Mouse (Mus musculus) MEL (cell line): ENCODE measurements around the gene Cdc25a. TPM values are rescaled to one million over a fixed set of nuclear protein-coding genes. Genes with fewer than 3 reads are reported as not detected.

Experiments used
- DNase-seq: peaks from one replicate; pipeline ENCODE4 v3.0.0; 2011; ENCODE audit warnings: low read depth, low spot score
- H3K27ac ChIP-seq: 2 replicates; pipeline ENCODE4 v1.5.1; 2012; ENCODE audit warnings: low read depth, mild to moderate bottlenecking, control low read depth, low read length, moderate library complexity; ENCODE audit not compliant: control insufficient read depth
- H3K27me3 ChIP-seq, 2 experiments: fragments of 150-350 bp in 1 of 2; sonication (generic) in 1 of 2; 2 replicates each; pipeline ENCODE4 v1.6.1; 2012; ENCODE audit warnings: low read length in 2 of 2, mild to moderate bottlenecking in 2 of 2, improper control_type of control experiment in 1 of 2, moderate library complexity in 1 of 2; ENCODE audit not compliant: insufficient read depth in 2 of 2, control insufficient read depth in 1 of 2
- H3K36me3 ChIP-seq, 2 experiments: 2 replicates each; pipeline ENCODE4 v1.6.1; 2012 to 2014; ENCODE audit warnings: low read length in 2 of 2, improper control_type of control experiment in 1 of 2, inconsistent platforms in 1 of 2, mild to moderate bottlenecking in 1 of 2; ENCODE audit not compliant: insufficient read depth in 2 of 2, control insufficient read depth in 1 of 2
- H3K4me1 ChIP-seq, 2 experiments: fragments of 150-350 bp in 1 of 2; sonication (generic) in 1 of 2; 2 replicates each; pipeline ENCODE4 v1.6.1; 2012; ENCODE audit warnings: low read length in 2 of 2, improper control_type of control experiment in 1 of 2, mild to moderate bottlenecking in 1 of 2; ENCODE audit not compliant: insufficient read depth in 2 of 2, control insufficient read depth in 1 of 2
- H3K4me3 ChIP-seq, 2 experiments: fragments of 150-350 bp in 1 of 2; sonication (generic) in 1 of 2; 2 replicates each; pipeline ENCODE4 v1.5.1; 2012; ENCODE audit warnings: low read depth in 2 of 2, low read length in 2 of 2, mild to moderate bottlenecking in 2 of 2, moderate library complexity in 2 of 2, control low read depth in 1 of 2, improper control_type of control experiment in 1 of 2; ENCODE audit not compliant: control insufficient read depth in 1 of 2, insufficient read depth in 1 of 2
- H3K79me2 ChIP-seq: 2 replicates; pipeline ENCODE4 v1.6.1; 2012; ENCODE audit warnings: mild to moderate bottlenecking, low read length, moderate library complexity; ENCODE audit not compliant: control insufficient read depth, poor library complexity, insufficient read depth
- H3K9ac ChIP-seq: 2 replicates; pipeline ENCODE4 v1.6.1; 2012; ENCODE audit warnings: low read depth, mild to moderate bottlenecking, control low read depth, low read length, moderate library complexity; ENCODE audit not compliant: control insufficient read depth, poor library complexity, severe bottlenecking
- H3K9me3 ChIP-seq: fragments of 150-350 bp; sonication (generic); replicated peaks from 2 replicates; pipeline ENCODE4 v1.6.1; 2012; ENCODE audit warnings: mild to moderate bottlenecking, low read length, improper control_type of control experiment, moderate library complexity; ENCODE audit not compliant: insufficient read depth
- CHD2 ChIP-seq: IDR thresholded peaks from 2 replicates; pipeline ENCODE4 v1.6.1; 2011; ENCODE audit warnings: low read length, improper control_type of control experiment
- E2F4 ChIP-seq: IDR thresholded peaks from 2 replicates; pipeline ENCODE4 v1.6.1; 2011; ENCODE audit warnings: low read depth, low read length, improper control_type of control experiment, borderline replicate concordance
- EP300 ChIP-seq, 2 experiments: IDR thresholded peaks; 2 replicates each; pipeline ENCODE4 v1.6.1; 2011; ENCODE audit warnings: improper control_type of control experiment in 2 of 2, low read length in 2 of 2, low read depth in 1 of 2, mild to moderate bottlenecking in 1 of 2
- GABPA ChIP-seq: IDR thresholded peaks from 2 replicates; pipeline ENCODE4 v1.6.1; 2012; ENCODE audit warnings: low read depth, mild to moderate bottlenecking, inconsistent platforms, low read length, improper control_type of control experiment, moderate library complexity
- HCFC1 ChIP-seq: IDR thresholded peaks from 2 replicates; pipeline ENCODE4 v1.6.1; 2012; ENCODE audit warnings: low read depth, mild to moderate bottlenecking, inconsistent platforms, low read length, improper control_type of control experiment, moderate library complexity
- KAT2A ChIP-seq: conservative IDR thresholded peaks from 2 replicates; pipeline ENCODE4 v1.6.1; 2012; ENCODE audit warnings: low read depth, low read length, improper control_type of control experiment, inconsistent platforms
- MAFK ChIP-seq: IDR thresholded peaks from 2 replicates; pipeline ENCODE4 v1.6.1; 2011; ENCODE audit warnings: low read depth, mild to moderate bottlenecking, low read length, improper control_type of control experiment, borderline replicate concordance
- MAX ChIP-seq: IDR thresholded peaks from 2 replicates; pipeline ENCODE4 v1.6.1; 2011; ENCODE audit warnings: low read length, improper control_type of control experiment
- MXI1 ChIP-seq: IDR thresholded peaks from 2 replicates; pipeline ENCODE4 v1.6.1; 2011; ENCODE audit warnings: mild to moderate bottlenecking, low read depth, low read length, improper control_type of control experiment
- MYB ChIP-seq: IDR thresholded peaks from 2 replicates; pipeline ENCODE4 v1.6.1; 2011; ENCODE audit warnings: mild to moderate bottlenecking, low read depth, low read length, improper control_type of control experiment
- NELFE ChIP-seq: IDR thresholded peaks from 2 replicates; pipeline ENCODE4 v1.6.1; 2011; ENCODE audit warnings: low read depth, low read length, improper control_type of control experiment
- RCOR1 ChIP-seq: IDR thresholded peaks from 2 replicates; pipeline ENCODE4 v1.6.1; 2012; ENCODE audit warnings: low read depth, mild to moderate bottlenecking, inconsistent platforms, low read length, improper control_type of control experiment
- SIN3A ChIP-seq: IDR thresholded peaks from 2 replicates; pipeline ENCODE4 v1.6.1; 2012; ENCODE audit warnings: low read length, improper control_type of control experiment, inconsistent platforms
- SMC3 ChIP-seq: IDR thresholded peaks from 2 replicates; pipeline ENCODE4 v1.6.1; 2011; ENCODE audit warnings: low read depth, low read length, improper control_type of control experiment
- TBP ChIP-seq: IDR thresholded peaks from 2 replicates; pipeline ENCODE4 v1.8.0; 2011; ENCODE audit warnings: low read depth, low read length, improper control_type of control experiment
- USF2 ChIP-seq, 2 experiments: IDR thresholded peaks; 2 replicates each; pipeline ENCODE4 v1.6.1; 2011 to 2012; ENCODE audit warnings: improper control_type of control experiment in 2 of 2, low read length in 2 of 2, borderline replicate concordance in 1 of 2, inconsistent platforms in 1 of 2, low read depth in 1 of 2, mild to moderate bottlenecking in 1 of 2; ENCODE audit not compliant: insufficient read depth in 1 of 2
- ZC3H11A ChIP-seq: IDR thresholded peaks from 2 replicates; pipeline ENCODE4 v1.6.1; 2012; ENCODE audit warnings: low read depth, mild to moderate bottlenecking, inconsistent platforms, low read length, improper control_type of control experiment
- ZKSCAN1 ChIP-seq: IDR thresholded peaks from 2 replicates; pipeline ENCODE4 v1.6.1; 2012; ENCODE audit warnings: low read depth, mild to moderate bottlenecking, inconsistent platforms, low read length, improper control_type of control experiment, moderate library complexity
- ZNF384 ChIP-seq: IDR thresholded peaks from 2 replicates; pipeline ENCODE4 v1.6.1; 2012; ENCODE audit warnings: low read depth, mild to moderate bottlenecking, inconsistent platforms, low read length, improper control_type of control experiment
- polyA plus RNA-seq, 2 experiments: library from polyadenylated mRNA; stranded (reverse) in 1 of 2; unstranded in 1 of 2; fragments of >175 nt in 1 of 2; fragments of >200 nt in 1 of 2; gene quantifications; 2 replicates each; pipeline versions ENCODE4 v1.2.1 to v1.2.4; 2012; ENCODE audit warnings: low replicate concordance in 2 of 2, low read depth in 1 of 2; ENCODE audit not compliant: insufficient read length in 2 of 2, insufficient read depth in 1 of 2, missing spikeins in 1 of 2
- total RNA-seq: library from RNA; depleted of rRNA; stranded (reverse); fragments of 300-350 nt; gene quantifications from 2 replicates; pipeline ENCODE4 v1.2.3, GENCODE M21; 2012

The Cdc25a gene
- total and polyA plus RNA-seq, 3 experiments: 67.2 to 79.4 (median 67.4) TPM

DNA sequence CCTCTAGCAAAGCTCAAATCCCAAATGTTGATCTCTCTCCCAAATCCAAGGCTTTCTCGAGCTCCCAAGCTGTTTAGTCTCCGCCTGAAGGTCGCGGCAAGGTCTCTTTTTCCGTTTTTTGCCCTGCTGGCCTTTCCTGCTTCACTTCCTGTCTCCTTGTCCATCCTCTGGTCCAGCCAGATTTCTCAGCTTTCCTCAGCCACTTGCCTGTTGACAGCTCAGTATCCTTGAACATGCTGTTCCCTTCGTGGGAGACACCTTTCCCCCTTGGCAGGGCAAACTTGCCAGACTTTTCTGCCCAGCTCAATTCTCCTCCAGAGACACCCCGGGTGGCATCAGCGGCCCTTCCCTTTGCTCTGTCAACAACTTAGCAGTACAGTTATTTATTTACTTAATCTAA lies 24.4 kb downstream of the Cdc25a start:
- Histone ChIP-seq H3K27ac (no peak overlapping the region), H3K27me3 (no peaks in the 10 kb centered on the region), H3K9me3 (no peaks in the 10 kb centered on the region), H3K4me1 (no peaks in the 10 kb centered on the region), H3K79me2 (no peaks in the 10 kb centered on the region), H3K4me3 (no peak overlapping the region), H3K36me3 (0 out of 4 replicates have a peak, but pooled peaks cover 0 to 2% of the 10 kb centered on the region in 2 experiments), H3K9ac (no peak overlapping the region)
- no peak for DNase-seq
- no peak for TF ChIP-seq HCFC1
- TF ChIP-seq RCOR1: no peak
- TF ChIP-seq SIN3A: no peak
- no peak for TF ChIP-seq TBP
- no peak for TF ChIP-seq E2F4
- TF ChIP-seq CHD2: no peak
- no peak for TF ChIP-seq ZNF384
- TF ChIP-seq MYB: no peak
- no peak for TF ChIP-seq KAT2A

DNA sequence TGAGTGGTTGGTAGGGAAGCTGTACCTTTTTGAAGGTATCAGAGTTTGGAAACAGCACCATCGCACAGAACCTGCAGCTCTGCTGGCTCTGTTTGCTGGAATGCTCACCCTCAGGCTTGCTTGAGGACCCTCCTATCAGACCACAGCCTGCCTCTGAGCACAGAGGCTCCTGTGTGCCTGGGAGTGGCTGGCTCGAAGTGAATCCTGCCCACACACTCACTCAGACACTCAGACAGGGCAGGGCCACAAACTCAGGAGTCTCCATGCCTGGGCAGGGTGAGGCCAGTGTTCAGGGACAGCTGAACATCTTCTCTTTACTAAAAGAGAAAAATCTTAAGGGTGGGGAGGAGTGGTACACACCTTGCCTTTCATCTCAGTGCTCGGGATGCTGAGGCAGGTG lies 25.2 kb downstream of the Cdc25a start:
- no peak for DNase-seq
- Histone ChIP-seq H3K36me3 (0 out of 4 replicates have a peak, but pooled peaks cover 0 to under 1% of the 10 kb centered on the region in 2 experiments), H3K4me3 (no peak overlapping the region), H3K4me1 (no peaks in the 10 kb centered on the region), H3K79me2 (no peaks in the 10 kb centered on the region)
- TF ChIP-seq MAFK (no peak), ZC3H11A (no peak), USF2 (IDR thresholded peaks at IDR 0.05; ENCODE audit: borderline replicate concordance in 1 of 2, insufficient read depth in 1 of 2, low read depth in 1 of 2, low read length in 2 of 2) (no peak), TBP (no peak), MXI1 (no peak), SMC3 (no peak), KAT2A (no peak), ZKSCAN1 (no peak), EP300 (IDR thresholded peaks at IDR 0.05; ENCODE audit: low read depth in 1 of 2, low read length in 2 of 2) (no peak), RCOR1 (no peak), NELFE (no peak), MAX (no peak), GABPA (no peak)
- TF ChIP-seq, all 39 proteins: peak for 0
- Histone ChIP-seq H3K27me3 (no peaks in the 10 kb centered on the region), H3K9me3 (no peaks in the 10 kb centered on the region), H3K27ac (no peak overlapping the region), H3K9ac (no peak overlapping the region)
